ENCODE assay signal across 8 mouse cellular contexts in genomic region chr7:98481066-98481734, GRCm38 (mm10). TPM values are rescaled to one million over a fixed set of nuclear protein-coding genes. Genes with fewer than 3 reads are reported as not detected.
A peak's percentile ranks its signal among the peaks of the same experiment; 100 is the strongest.
DNase-seq lines count a peak whose midpoint lies in the region; TF ChIP-seq lines count a peak whose summit lies in the region.

No protein-coding gene starts in this region.

- H3K36me3 ChIP-seq in heart, adult 2 months (ENCODE audit: control insufficient read depth, insufficient read depth, low read length): no peaks in the 10 kb centered on the region
- no peaks in the 10 kb centered on the region for H3K36me3 ChIP-seq in limb, embryonic 10.5 days

- DNase-seq in A20 (ENCODE audit: low read depth, low spot score): peak; percentile 79
- DNase-seq in adrenal gland, adult 8-10 months: peak; percentile 72
- peak; percentile 84 for DNase-seq in embryo, embryonic 9.5 days (ENCODE audit: extremely low spot score)
- DNase-seq in heart, adult 2 months: peak; percentile 82 to 84
- peak; percentile 84 for DNase-seq in kidney, adult 18-20 months
- peak; percentile 86 for DNase-seq in limb, embryonic 10.5 days (ENCODE audit: low spot score)
- peak; percentile 23 to 56 for DNase-seq in monocyte, adult 2 months (ENCODE audit: low read depth in 1 of 2, low spot score in 2 of 2)
- DNase-seq in spleen, postnatal 10 days (ENCODE audit: low spot score in 2 of 2): peak; percentile 58 to 81

- no peaks in the 10 kb centered on the region for H3K79me2 ChIP-seq in heart, adult 2 months (replicated peaks; ENCODE audit: control insufficient read depth, insufficient read depth, low read length)

- no peaks in the 10 kb centered on the region for H3K27me3 ChIP-seq in heart, adult 2 months (ENCODE audit: control insufficient read depth, insufficient read depth, low read length)
- peaks cover 36% of the 10 kb centered on the region; the same call in 1 of the 2 replicates for H3K27me3 ChIP-seq in limb, embryonic 10.5 days (ENCODE audit: low read depth, poor library complexity, severe bottlenecking)

- peak; percentile 98 for TF ChIP-seq EP300 in heart, adult 2 months (IDR thresholded peaks at IDR 0.05; ENCODE audit: insufficient read depth, low read depth, low read length)

- no peak overlapping the region for H3K4me3 ChIP-seq in heart, adult 2 months
- no peak overlapping the region for H3K4me3 ChIP-seq in limb, embryonic 10.5 days

- peak overlapping the region; percentile 82 for H3K27ac ChIP-seq in heart, adult 2 months
- H3K27ac ChIP-seq in limb, embryonic 10.5 days: no peak overlapping the region

- no peak; the same call in none of the 2 replicates for TF ChIP-seq CTCF in heart, adult 2 months (IDR thresholded peaks at IDR 0.05)

- intact Hi-C loops in heart, adult 2 months (cut with DNase I): loop anchor here (1.0 to 10.0 kb wide), 6 partner anchors 41 to 354 kb away; partner anchors contain the start of gene Wnt11

- H3K4me1 ChIP-seq in heart, adult 2 months (ENCODE audit: control insufficient read depth, insufficient read depth, low read length): peaks cover 23% of the 10 kb centered on the region
- peaks cover 18% of the 10 kb centered on the region for H3K4me1 ChIP-seq in limb, embryonic 10.5 days

- WGBS in heart, adult 2 months: 7% methylated on average over 9 of the region's 9 CpGs
- WGBS in limb, embryonic 10.5 days: 27% methylated on average over 9 of the region's 9 CpGs

- H3K9me3 ChIP-seq in limb, embryonic 10.5 days (replicated peaks): no peaks in the 10 kb centered on the region

- no peak for TF ChIP-seq POLR2A in heart, adult 2 months (IDR thresholded peaks at IDR 0.05; ENCODE audit: insufficient read depth, low read depth, low read length)

- H3K9ac ChIP-seq in heart, adult 2 months (ENCODE audit: low read depth, low read length): no peak overlapping the region

RNA-seq across cellular contexts. Expression of gene Lrrc32, which starts 7.9 kb away (rescaled TPM):
- total RNA-seq in adrenal gland, adult 8-10 months (2022): 10 to 100 TPM; 17.4 to 34.0 (median 28.1) TPM
- total RNA-seq in heart, adult 2 months (2021): 10 to 100 TPM; 13.6 to 13.7 TPM
- 14.5 and 21.9 TPM in 2 replicates for polyA plus RNA-seq in heart, adult 2 months (2012; rRNA removed)
- polyA plus RNA-seq in limb, embryonic 10.5 days (2016; fragmentation: Nextera tagmentation; extraction: Ambion mirVana): 2.8 and 3.6 TPM in 2 replicates

RNA-seq across cellular contexts. Expression of gene Gucy2d, which starts 41.0 kb away (rescaled TPM):
- not detected for total RNA-seq in adrenal gland, adult 8-10 months (2022)
- under 1 TPM in 1 of 2 experiments, not detected in 1; 0.21 TPM for total RNA-seq in heart, adult 2 months (2021)
- polyA plus RNA-seq in heart, adult 2 months (2012; rRNA removed): 0.20 TPM in 1 of 2 replicates, not detected in the other
- polyA plus RNA-seq in limb, embryonic 10.5 days (2016; fragmentation: Nextera tagmentation; extraction: Ambion mirVana): 0.05 TPM in 1 of 2 replicates, not detected in the other
